Mouse (Mus musculus) induced T-regulatory cell, adult 2 months (primary cell): Measurements from ENCODE around the gene Tmem150a.

Source experiments
- DNase-seq: peaks from one replicate; pipeline ENCODE4 v3.0.0-alpha.2; 2012; ENCODE audit warnings: low read depth

The Tmem150a gene

DNA sequence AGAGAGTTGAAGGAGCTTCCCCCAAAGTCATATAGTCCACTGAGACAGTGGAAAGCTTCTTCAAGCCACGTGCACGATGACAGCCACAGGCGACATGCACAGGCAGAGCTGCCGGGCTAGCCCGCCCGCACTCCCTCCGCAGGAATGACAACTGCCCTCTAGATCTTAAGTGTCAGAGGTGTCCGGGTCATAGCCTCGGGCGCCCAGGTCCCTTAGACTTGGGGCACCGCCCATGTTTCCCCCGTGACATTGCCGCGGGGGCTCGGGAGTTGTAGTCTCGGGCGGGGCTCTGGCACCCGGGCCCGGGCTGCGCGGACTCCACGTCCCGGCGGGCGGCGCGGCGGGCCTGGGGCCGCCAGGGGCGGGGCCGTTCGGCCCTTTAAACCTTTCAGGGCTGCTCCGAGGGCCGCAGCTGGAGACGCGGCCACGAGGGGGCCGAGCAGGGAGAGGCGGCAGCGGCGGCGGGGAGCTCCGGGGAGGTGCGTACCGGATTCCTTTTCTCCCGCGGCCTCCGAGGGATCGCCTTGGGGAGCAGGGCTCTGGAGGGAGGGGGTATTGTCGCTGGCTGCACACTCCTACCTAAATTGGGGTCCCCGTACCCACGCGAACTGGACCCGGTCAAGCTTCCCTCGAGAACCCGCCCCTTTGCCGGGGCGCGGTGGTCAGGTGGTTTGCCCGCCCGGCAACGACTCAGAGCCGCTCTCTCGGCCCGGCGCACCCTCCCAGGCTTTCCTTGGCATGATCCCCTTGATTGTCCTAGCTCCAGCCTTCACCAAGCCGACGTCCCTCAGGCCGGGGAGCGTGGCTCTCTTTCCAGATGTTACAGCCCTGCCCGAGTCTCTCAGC, at the start of gene Tmem150a:
TSS of gene Tmem150a (plus strand) at position 382 of the 846 bp plus-strand sequence.
- peak; percentile 66 for DNase-seq

GRCm38 (mm10) chr6:72312198-72312597, 43.0 kb upstream of the Tmem150a start:
- DNase-seq: no peak

- DNase-seq: no peak
Observed at GRCm38 (mm10) chr6:72313124-72313867, 42.0 kb upstream of the Tmem150a start.

GRCm38 (mm10) chr6:72315384-72315783, 39.9 kb upstream of the Tmem150a start:
- DNase-seq: no peak

DNA sequence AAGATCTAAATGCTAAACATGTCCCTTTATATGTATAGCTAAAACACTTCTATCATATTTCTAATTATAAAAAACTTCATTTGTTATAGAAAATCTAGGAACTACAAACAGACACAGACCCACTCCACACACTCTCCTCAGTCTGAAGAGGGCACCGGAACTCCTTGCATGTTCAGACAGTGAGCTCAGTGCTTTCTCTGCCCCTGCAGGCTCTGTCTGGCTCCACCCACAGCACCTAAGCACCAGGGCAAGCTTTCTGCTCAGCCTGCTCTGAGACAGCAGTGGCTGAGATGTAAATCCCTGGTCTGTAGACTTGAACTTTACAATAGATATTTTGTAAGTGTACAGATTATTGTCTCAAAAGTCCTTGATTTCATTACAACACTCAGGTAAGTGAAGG, 39.2 kb upstream of the Tmem150a start:
- no peak for DNase-seq

GRCm38 (mm10) chr6:72318440-72318839, 36.8 kb upstream of the Tmem150a start:
- DNase-seq: no peak

DNA sequence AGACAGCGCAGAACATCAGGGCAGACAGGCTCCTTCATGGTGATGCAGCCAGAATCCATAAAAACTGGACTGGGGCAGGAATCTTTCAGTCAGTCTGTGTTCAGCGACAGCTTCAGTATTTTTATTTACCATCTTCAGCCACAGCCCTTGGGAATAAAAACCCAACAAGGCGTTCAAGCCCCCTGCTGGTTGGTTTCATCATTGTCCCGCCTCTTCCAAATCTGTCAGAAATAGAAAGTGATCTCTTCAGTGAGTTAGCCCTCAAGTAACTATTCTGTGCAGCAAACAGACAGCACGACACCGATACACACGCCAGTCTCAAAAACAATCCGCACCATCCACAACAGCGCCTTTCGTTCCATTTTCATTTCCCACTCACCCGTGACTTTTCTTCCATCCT, 36.2 kb upstream of the Tmem150a start:
- DNase-seq: peak; percentile 56

GRCm38 (mm10) chr6:72322936-72323335, 32.3 kb upstream of the Tmem150a start:
- DNase-seq: no peak

GRCm38 (mm10) chr6:72323786-72324508, 31.3 kb upstream of the Tmem150a start:
- DNase-seq: no peak

DNA sequence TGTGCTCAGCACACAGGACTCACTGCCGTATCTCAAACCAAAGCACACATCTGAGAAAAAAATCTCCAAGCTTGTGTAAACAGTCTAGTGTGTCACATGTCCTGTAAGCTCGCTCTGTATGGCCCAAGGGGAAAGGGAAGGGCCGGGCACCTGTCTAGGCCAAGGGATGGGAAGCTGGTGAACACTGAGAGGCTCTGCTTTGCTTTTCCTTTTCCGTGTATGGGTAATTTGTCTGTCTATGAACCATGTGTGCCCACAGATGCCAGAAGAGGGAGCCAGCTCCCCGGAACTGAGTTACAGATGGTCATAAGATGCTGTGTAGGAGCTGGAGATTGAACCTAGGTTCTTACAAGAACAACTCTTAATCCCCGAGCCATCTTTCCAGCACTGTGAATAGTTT, 29.0 kb upstream of the Tmem150a start:
- DNase-seq: peak; percentile 58

- DNase-seq: no peak
Observed at GRCm38 (mm10) chr6:72329019-72329418, 26.2 kb upstream of the Tmem150a start.

GRCm38 (mm10) chr6:72330133-72330532, 25.1 kb upstream of the Tmem150a start:
- DNase-seq: no peak

GRCm38 (mm10) chr6:72333111-72333510, 22.1 kb upstream of the Tmem150a start:
- no peak for DNase-seq

GRCm38 (mm10) chr6:72340481-72340880, 14.8 kb upstream of the Tmem150a start:
- DNase-seq: no peak

GRCm38 (mm10) chr6:72344396-72345073, 10.7 kb upstream of the Tmem150a start:
- DNase-seq: no peak

DNA sequence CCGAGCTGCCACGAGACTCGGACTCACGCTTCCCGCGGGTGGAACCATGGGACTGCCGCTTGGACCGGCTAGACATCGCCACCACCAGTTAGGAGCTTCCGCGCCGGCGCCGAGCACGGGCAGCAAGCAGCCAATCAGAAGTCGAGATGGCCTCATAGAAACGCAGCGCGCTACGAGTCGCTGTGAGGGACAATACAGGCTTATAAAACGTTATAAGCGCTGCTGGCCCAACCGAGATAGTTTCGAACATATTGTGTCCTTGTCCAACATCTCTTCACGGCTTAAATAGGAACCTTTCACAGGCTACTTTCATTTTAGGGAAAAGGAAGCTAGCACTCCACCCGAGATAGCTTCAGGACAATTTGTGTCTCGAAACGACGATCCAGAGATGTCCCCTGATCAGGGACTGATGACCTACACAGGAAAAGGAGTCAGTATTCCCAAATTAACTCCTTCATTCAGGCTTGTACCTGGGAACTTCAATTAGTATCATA, 10.1 kb upstream of the Tmem150a start, which contains the start of gene Usp39:
TSS of gene Usp39 (minus strand) at position 111 of the 494 bp plus-strand sequence.
- DNase-seq: peak; percentile 96

DNA sequence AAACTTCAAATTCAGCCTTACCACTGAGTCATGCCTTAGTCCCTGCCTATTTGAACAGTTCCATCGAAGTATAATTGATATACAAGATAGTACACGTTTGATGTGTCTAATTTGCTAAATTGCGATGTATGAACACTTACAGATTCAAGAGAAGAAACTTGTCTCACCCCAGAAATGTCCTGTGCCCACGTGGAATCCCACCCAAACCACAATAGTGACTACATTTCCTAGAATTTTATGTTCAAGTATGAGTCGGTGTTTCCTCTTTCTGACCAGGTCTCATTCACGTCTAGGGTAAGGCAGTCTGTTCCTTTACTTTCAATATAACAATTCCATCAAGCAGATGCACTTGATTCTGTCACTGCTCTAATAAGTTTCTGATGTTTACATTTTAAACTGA, 9.6 kb upstream of the Tmem150a start:
- no peak for DNase-seq

DNA sequence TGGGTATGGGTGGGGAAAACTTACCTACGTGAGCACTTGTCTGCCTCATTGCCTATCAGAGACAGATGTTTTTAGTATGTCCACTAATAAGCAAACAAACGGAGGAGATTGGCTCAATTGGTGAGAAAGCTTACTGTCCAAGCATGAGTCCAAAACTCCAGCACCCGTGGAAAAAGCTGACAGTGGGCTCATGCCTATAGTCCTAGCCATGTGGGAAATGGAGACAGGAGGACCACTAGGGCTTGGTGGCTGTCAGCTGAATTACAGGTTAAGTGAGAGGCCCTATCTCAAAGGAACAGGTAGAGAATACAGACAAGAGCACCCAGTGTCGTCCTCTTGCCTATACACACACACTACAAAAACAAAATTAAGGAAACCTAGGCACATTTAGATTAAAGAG, 9.0 kb upstream of the Tmem150a start:
- peak; percentile 56 for DNase-seq

DNA sequence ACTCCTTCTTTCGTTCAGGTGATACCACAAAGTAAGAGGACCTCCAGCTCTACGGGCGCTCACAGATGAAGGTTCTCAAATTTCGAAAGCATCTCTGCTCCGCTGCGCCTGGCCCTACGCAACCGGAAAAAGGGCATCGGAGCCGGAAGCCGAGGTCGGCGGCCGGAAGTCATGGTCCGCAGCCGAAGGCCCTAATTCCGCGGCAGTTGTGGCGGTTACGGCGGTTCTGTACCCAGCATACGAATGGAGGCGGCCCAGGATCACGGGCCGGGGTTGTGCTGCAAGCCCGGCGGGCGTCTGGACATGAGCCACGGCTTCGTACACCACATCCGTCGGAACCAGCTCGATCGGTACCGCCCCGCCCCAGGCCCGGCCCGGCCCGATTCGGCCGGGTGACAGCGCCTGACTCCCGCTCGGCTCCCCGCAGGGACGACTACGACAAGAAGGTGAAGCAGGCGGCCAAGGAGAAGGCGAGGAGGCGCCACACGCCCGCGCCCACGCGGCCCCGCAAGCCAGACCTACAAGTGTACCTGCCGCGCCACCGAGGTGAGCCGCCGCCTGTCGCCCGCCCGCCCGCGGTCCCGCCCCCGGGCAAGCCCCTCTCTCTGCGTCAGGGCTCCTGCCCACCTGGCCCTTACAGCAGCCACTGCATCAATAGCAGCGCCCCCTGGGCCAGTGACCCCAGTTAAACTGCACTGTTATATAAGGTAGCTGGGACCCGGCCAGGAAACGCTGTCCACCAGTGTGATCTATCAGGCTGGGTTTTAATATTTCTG, 7.9 kb upstream of the Tmem150a start, which contains the start of gene 0610030E20Rik:
TSS of gene 0610030E20Rik (plus strand) at position 152 of the 776 bp plus-strand sequence.
- peak; percentile 87 for DNase-seq

- DNase-seq: no peak
Observed at GRCm38 (mm10) chr6:72348411-72348810, 6.8 kb upstream of the Tmem150a start.

DNA sequence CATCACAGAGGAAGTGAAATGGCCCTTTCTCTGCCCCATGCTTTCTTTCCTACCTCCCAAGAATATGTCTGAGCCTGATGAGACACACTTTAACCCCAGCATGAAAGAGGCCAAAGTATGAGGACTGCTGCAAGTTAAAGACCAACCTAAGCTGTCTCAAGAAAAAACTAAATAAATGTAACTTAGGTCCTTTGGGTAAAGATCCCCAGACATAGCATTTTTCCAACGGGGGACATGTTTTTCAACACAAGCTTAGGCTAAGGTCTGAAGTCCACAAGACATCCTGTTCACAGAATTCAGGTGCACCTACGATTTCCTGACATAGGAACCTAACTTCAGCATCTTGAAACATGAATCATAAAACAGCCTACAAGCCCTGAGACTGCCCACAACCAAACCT, 5.0 kb upstream of the Tmem150a start:
- no peak for DNase-seq
